Mouse (Mus musculus): ENCODE measurements around the gene Lbh.

Lbh gene

GRCm38 (mm10) chr17:72918053-72918452 is at the start of gene Lbh:
Gene Lbh, plus strand, starts transcription at chr17:72918305.
- peak; percentile 79 to 90 for DNase-seq (ENCODE audit: low spot score in 2 of 2)

- DNase-seq (ENCODE audit: low spot score in 2 of 2) = no peak
Observed at GRCm38 (mm10) chr17:72878979-72879378, 39.1 kb upstream of the Lbh start.

- DNase-seq (ENCODE audit: low spot score in 2 of 2) = no peak
Observed at GRCm38 (mm10) chr17:72880156-72880555, 37.9 kb upstream of the Lbh start.

- DNase-seq (ENCODE audit: low spot score in 2 of 2) = no peak
Observed at GRCm38 (mm10) chr17:72881051-72881450, 37.1 kb upstream of the Lbh start.

GRCm38 (mm10) chr17:72881804-72882203 is 36.3 kb upstream of the Lbh start:
- DNase-seq (ENCODE audit: low spot score in 2 of 2) = no peak

- peak; percentile 57 to 66 for DNase-seq (ENCODE audit: low spot score in 2 of 2)
Observed at GRCm38 (mm10) chr17:72889556-72890397, 28.3 kb upstream of the Lbh start.

- DNase-seq (ENCODE audit: low spot score in 2 of 2) = no peak
Observed at GRCm38 (mm10) chr17:72890398-72890898, 27.7 kb upstream of the Lbh start.

GRCm38 (mm10) chr17:72891556-72891955 is 26.5 kb upstream of the Lbh start:
- DNase-seq (ENCODE audit: low spot score in 2 of 2) = no peak

- no peak for DNase-seq (ENCODE audit: low spot score in 2 of 2)
Observed at GRCm38 (mm10) chr17:72895506-72895905, 22.6 kb upstream of the Lbh start.

GRCm38 (mm10) chr17:72897076-72897475 is 21.0 kb upstream of the Lbh start:
- DNase-seq (ENCODE audit: low spot score in 2 of 2) = no peak

- DNase-seq (ENCODE audit: low spot score in 2 of 2) = no peak
Observed at GRCm38 (mm10) chr17:72897961-72898360, 20.1 kb upstream of the Lbh start.

- no peak for DNase-seq (ENCODE audit: low spot score in 2 of 2)
Observed at GRCm38 (mm10) chr17:72898775-72899174, 19.3 kb upstream of the Lbh start.

GRCm38 (mm10) chr17:72901021-72901420 is 17.1 kb upstream of the Lbh start:
- DNase-seq (ENCODE audit: low spot score in 2 of 2) = no peak

GRCm38 (mm10) chr17:72901705-72902104 is 16.4 kb upstream of the Lbh start:
- DNase-seq (ENCODE audit: low spot score in 2 of 2) = no peak

- DNase-seq (ENCODE audit: low spot score in 2 of 2) = no peak
Observed at GRCm38 (mm10) chr17:72903321-72903720, 14.8 kb upstream of the Lbh start.

GRCm38 (mm10) chr17:72903921-72904421 is 14.1 kb upstream of the Lbh start:
- DNase-seq (ENCODE audit: low spot score in 2 of 2) = no peak

GRCm38 (mm10) chr17:72904873-72905272 is 13.2 kb upstream of the Lbh start:
- no peak for DNase-seq (ENCODE audit: low spot score in 2 of 2)

- DNase-seq (ENCODE audit: low spot score in 2 of 2) = no peak
Observed at GRCm38 (mm10) chr17:72906231-72906896, 11.7 kb upstream of the Lbh start.

GRCm38 (mm10) chr17:72907211-72907610 is 10.9 kb upstream of the Lbh start:
- no peak for DNase-seq (ENCODE audit: low spot score in 2 of 2)

GRCm38 (mm10) chr17:72907777-72908176 is 10.3 kb upstream of the Lbh start:
- DNase-seq (ENCODE audit: low spot score in 2 of 2) = no peak

- DNase-seq (ENCODE audit: low spot score in 2 of 2) = no peak
Observed at GRCm38 (mm10) chr17:72908561-72908960, 9.5 kb upstream of the Lbh start.

- no peak for DNase-seq (ENCODE audit: low spot score in 2 of 2)
Observed at GRCm38 (mm10) chr17:72909061-72909852, 8.8 kb upstream of the Lbh start.

Measured in frontal cortex, postnatal 25 days (tissue).